Mouse (Mus musculus) embryonic facial prominence, embryonic 12.5 days (tissue): ENCODE data around the gene Apoc2. TPM values are rescaled to one million over a fixed set of nuclear protein-coding genes. Genes with fewer than 3 reads are reported as not detected.
A peak's percentile ranks its signal among the peaks of the same experiment; 100 is the strongest.

Experiments used
- ATAC-seq: fragments of 200-750 bp; cut with Nextera tagmentation; 2 replicates; pipeline ENCODE4 v1.8.0; 2017; ENCODE audit not compliant: insufficient number of reproducible peaks, insufficient read depth, low FRiP score, low TSS enrichment
- H3K27ac ChIP-seq: fragments of 300-500 bp; sonication (generic); 2 replicates; pipeline ENCODE4 v1.5.1; 2016; ENCODE audit warnings: mild to moderate bottlenecking
- H3K27me3 ChIP-seq: fragments of 300-500 bp; sonication (generic); 2 replicates; pipeline ENCODE4 v1.6.1; 2016; ENCODE audit warnings: mild to moderate bottlenecking, moderate library complexity
- H3K36me3 ChIP-seq: fragments of 300-500 bp; sonication (generic); 2 replicates; pipeline ENCODE4 v1.6.1; 2016; ENCODE audit warnings: mild to moderate bottlenecking
- H3K4me1 ChIP-seq: fragments of 300-500 bp; sonication (generic); 2 replicates; pipeline ENCODE4 v1.6.1; 2016
- H3K4me2 ChIP-seq: fragments of 300-500 bp; sonication (generic); replicated peaks from 2 replicates; pipeline ENCODE4 v1.6.1; 2016; ENCODE audit warnings: mild to moderate bottlenecking, moderate library complexity
- H3K4me3 ChIP-seq: fragments of 300-500 bp; sonication (generic); 2 replicates; pipeline ENCODE4 v1.5.1; 2016; ENCODE audit warnings: mild to moderate bottlenecking
- H3K9ac ChIP-seq: fragments of 300-500 bp; sonication (generic); 2 replicates; pipeline ENCODE4 v1.6.1; 2016; ENCODE audit warnings: mild to moderate bottlenecking, moderate library complexity
- H3K9me3 ChIP-seq: fragments of 300-500 bp; sonication (generic); 2 replicates; pipeline ENCODE4 v1.6.1; 2016; ENCODE audit warnings: mild to moderate bottlenecking, moderate library complexity
- WGBS: fragments of 180-500 bp; shearing (Covaris S2); methylation state at CpG from one replicate; pipeline ENCODE4 v1.1.7; 2016; 5-methylcytosine and 5-hydroxymethylcytosine counted together
- polyA plus RNA-seq: library from polyadenylated mRNA; unstranded; fragments of >200 nt; fragmentation: Nextera tagmentation; extraction: Ambion mirVana; gene quantifications from 2 replicates; pipeline ENCODE4 v1.2.1, GENCODE M21; 2016

Gene Apoc2
- polyA plus RNA-seq, 1 experiment from 2014 or later = 0.83 TPM

DNA sequence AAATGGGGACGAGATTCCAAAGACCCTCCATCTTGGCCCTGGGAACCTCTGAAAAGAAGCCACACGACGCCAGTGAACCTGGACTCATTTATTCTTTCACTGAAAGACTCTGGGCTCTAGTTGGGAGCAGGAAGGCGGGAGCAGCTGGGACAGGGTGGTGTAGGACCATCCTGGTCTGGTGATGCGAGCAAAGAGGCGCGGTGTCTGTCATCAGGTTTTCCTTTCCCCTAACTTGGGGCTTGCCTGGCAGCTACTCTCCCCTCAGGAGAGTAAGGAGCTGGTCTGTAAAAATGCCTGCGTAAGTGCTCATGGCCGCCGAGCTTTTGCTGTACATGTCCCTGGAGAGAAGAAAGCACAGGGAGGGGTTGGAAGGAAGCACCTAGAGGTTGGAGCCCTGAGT is 6.2 kb downstream of the Apoc2 start:
- ATAC-seq = no peak
- H3K27me3 ChIP-seq = no peaks in the 10 kb centered on the region
- H3K27ac ChIP-seq = no peak overlapping the region
- no peaks in the 10 kb centered on the region for H3K9me3 ChIP-seq
- H3K4me3 ChIP-seq = no peak overlapping the region
- peaks cover 4% of the 10 kb centered on the region; the same call in 1 of the 2 replicates for H3K4me1 ChIP-seq
- H3K4me2 ChIP-seq = no peak overlapping the region
- no peak overlapping the region for H3K9ac ChIP-seq
- H3K36me3 ChIP-seq = no peaks in the 10 kb centered on the region
- WGBS = 70% methylated on average over 10 of the region's 10 CpGs

DNA sequence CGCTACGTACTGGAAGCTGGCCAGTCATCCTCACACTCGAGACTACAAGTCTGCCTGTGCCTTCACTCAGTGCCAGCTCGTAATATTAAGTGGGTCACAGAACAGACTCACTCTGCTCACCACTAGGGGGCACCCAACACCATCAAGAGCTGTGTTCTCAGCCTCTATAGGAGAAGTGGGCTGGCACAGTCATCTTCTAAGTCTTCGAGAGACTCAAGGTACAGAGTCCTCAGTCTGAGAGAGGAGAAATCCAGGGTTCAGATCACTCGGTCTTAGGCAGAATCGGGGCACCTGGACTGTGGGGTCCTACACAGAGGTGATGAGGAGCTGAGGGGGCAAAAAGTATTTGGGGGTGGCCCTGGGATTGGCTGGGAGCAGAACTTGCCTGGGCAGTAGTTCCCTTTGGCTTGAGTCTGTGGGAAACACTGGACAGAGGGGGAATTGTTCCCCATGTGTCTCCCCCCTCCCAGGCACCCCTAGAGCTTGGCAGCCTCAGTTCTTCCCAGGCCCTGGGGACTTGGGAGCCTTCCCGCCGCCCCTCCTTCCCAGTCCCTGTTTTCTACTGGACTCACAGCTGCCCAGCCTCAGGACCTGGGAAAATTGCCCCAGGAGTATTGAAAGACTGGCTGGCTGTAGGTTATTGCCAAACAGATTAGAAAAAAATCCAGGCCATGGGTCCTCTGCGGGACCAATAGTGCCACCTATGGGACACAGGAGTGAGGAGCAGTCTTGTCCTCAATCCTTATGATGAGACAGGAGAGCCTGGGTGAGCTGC is 8.6 kb downstream of the Apoc2 start:
- peaks cover 9% of the 10 kb centered on the region for H3K4me1 ChIP-seq
- H3K27me3 ChIP-seq = no peaks in the 10 kb centered on the region
- H3K9me3 ChIP-seq = no peaks in the 10 kb centered on the region
- ATAC-seq = peak; percentile 62
- H3K4me2 ChIP-seq = peak overlapping the region; percentile 12; the same call in 1 of the 2 replicates
- H3K9ac ChIP-seq = no peak overlapping the region
- H3K4me3 ChIP-seq = 0 out of 2 replicates have a peak overlapping the region, but pooled peaks have one; percentile 17
- WGBS = 3% methylated on average over 10 of the region's 10 CpGs
- H3K36me3 ChIP-seq = no peaks in the 10 kb centered on the region
- 0 out of 2 replicates have a peak overlapping the region, but pooled peaks have one; percentile 1 for H3K27ac ChIP-seq

DNA sequence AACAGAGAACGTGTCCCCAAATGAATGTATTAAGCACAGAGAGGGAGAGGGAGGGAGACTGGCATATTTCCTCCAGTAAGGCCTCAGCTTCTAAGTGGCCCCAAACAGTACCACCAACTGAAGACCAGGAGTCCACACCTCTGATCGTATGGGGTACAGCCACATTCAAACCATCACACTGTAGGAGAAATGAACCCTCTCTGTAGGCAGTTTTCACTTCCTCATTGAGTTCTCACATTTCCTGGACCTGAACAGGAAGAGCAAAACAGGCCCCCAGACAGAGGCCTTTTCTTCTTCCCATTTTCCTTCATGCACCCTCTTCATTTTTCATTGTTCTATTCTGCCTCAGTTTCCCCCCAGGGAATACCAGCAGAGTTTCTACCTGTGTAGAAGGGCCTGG is 10.3 kb downstream of the Apoc2 start:
- WGBS = 71% methylated on average over 2 of the region's 2 CpGs
- Histone ChIP-seq H3K4me1 (peaks cover 21% of the 10 kb centered on the region), H3K27me3 (no peaks in the 10 kb centered on the region), H3K36me3 (peaks cover 6% of the 10 kb centered on the region; the same call in 1 of the 2 replicates), H3K9ac (no peak overlapping the region), H3K9me3 (no peaks in the 10 kb centered on the region), H3K27ac (no peak overlapping the region), H3K4me3 (no peak overlapping the region), H3K4me2 (no peak overlapping the region)
- no peak for ATAC-seq

DNA sequence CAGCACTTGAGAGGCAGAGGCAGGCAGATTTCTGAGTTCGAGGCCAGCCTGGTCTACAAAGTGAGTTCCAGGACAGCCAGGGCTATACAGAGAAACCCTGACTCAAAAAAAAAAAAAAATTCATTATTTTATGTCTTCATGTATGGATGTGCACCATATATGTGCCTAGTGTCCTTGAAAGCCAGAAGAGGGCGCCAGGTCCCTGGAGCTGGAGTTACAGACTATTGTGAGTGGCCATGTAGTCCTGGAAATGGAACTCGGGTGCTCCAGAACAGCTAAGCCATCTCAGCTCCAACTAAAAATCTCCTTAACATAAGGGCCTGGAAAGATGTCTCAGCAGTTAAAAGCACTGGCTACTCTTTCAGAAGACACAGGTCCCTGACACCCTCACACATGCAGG is 11.0 kb downstream of the Apoc2 start:
- H3K4me2 ChIP-seq = no peak overlapping the region
- no peaks in the 10 kb centered on the region for H3K9me3 ChIP-seq
- ATAC-seq = no peak
- peaks cover 21% of the 10 kb centered on the region for H3K4me1 ChIP-seq
- H3K27ac ChIP-seq = no peak overlapping the region
- peaks cover 10% of the 10 kb centered on the region for H3K36me3 ChIP-seq
- no peak overlapping the region for H3K4me3 ChIP-seq
- 66% methylated on average over 3 of the region's 3 CpGs for WGBS
- no peak overlapping the region for H3K9ac ChIP-seq
- H3K27me3 ChIP-seq = no peaks in the 10 kb centered on the region

DNA sequence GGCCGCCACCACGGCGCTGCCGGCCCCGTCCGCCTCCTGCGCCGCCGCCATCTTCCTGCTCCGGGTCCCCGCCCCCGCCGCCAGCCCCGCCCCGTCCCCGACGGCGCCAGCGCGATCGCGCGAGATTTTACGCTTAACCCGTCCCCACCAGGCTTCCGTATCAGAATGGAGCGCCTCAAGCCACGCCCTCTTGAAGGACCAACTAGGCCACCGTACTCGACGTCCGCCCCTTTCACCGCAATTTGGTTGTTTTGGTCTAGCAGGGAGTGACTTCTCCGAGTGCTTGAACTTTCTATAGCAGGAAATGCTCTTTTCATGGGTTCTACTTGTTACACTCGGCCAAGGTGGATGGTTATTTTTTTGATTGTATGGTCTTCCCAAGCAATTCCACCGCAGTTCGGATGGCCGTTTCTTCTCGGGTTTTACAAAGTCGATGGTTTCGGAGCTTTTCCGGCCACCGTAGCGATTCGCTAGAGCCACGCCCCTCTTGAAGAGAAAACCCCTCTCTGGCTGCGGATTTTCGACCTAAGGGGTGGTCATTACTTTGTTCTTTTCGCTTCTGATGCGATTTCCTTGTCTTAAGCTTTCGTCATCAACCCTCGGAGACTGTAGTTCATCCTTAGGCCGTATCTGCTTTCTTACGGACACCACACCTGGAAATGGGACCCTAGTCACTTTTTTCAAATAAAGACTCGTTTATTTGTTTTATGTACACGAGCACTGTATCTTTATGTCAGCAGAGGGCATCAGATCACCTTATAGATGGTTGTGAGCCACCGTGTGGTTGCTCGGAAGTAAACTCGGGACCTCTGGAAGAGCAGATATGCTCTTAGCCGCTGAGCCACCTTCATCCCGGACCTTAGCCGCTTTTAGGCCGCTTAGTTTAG is 12.5 kb downstream of the Apoc2 start, which contains the start of gene Clptm1:
Gene Clptm1 (minus strand): TSS at position 79 of the 887 bp plus-strand sequence.
- Histone ChIP-seq H3K9ac (peak within 1 kb of the TSS; percentile 98), H3K4me3 (peak within 1 kb of the TSS; percentile 100), H3K4me1 (peaks cover 21% of the 10 kb centered on the region), H3K36me3 (peaks cover 12% of the 10 kb centered on the region), H3K4me2 (peak within 1 kb of the TSS; percentile 88), H3K9me3 (no peaks in the 10 kb centered on the region), H3K27me3 (no peaks in the 10 kb centered on the region), H3K27ac (peak within 1 kb of the TSS; percentile 90)
- under 1% methylated on average over 63 of the region's 63 CpGs for WGBS
- ATAC-seq = peak; percentile 81

DNA sequence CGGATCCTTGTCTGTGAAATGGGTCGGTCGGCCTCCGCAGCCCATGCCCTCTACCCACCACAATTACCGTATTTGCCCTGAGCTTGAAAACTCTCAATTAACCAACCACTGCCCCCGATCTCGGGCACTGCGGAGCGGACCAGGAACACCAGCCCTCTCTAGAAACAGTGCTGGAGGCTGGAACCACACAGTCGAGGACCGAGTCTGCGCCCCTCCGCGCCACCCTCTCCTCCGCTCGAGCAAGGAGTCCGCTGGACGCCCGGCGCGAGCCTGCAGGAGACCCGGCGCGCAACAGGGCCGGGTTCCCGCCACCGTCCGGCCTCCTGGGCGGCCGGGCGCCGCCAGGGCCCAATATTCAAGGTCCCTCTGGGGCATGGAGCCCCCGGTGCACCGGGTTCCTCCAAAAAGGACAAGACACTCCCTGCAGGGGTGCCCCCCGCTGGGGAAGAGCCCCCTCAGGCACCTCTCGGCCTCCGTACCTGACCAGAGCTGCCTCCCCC is 13.2 kb downstream of the Apoc2 start:
- peaks cover 21% of the 10 kb centered on the region for H3K4me1 ChIP-seq
- peaks cover 17% of the 10 kb centered on the region for H3K36me3 ChIP-seq
- H3K4me2 ChIP-seq = peak overlapping the region; percentile 88
- peak; percentile 11; the same call in 1 of the 2 replicates for ATAC-seq
- H3K27ac ChIP-seq = peak overlapping the region; percentile 90
- H3K27me3 ChIP-seq = no peaks in the 10 kb centered on the region
- 1% methylated on average over 36 of the region's 37 CpGs for WGBS
- H3K9ac ChIP-seq = peak overlapping the region; percentile 98
- H3K9me3 ChIP-seq = no peaks in the 10 kb centered on the region
- peak overlapping the region; percentile 100 for H3K4me3 ChIP-seq

DNA sequence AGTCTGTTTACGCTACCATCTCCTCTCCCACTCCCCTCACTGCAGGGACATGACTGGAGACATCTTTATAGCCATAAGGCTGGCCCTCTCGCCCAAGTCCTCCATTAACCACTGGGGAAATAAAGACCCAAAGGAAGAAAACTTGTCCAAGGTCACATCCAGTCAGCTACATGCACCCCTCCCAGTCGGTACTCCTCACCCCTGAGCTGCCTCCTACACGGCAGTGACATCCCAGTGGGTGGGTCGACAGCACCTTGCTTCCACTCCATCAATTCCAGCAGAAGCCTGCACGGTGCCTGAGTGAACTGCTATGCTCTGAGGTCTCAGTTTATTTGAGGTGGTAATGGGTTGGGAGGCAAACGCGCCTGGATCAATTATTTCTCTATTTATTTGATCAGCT is 13.8 kb downstream of the Apoc2 start:
- Histone ChIP-seq H3K9ac (peak overlapping the region; percentile 98), H3K36me3 (peaks cover 18% of the 10 kb centered on the region), H3K4me3 (peak overlapping the region; percentile 100), H3K4me1 (peaks cover 17% of the 10 kb centered on the region), H3K4me2 (peak overlapping the region; percentile 88), H3K9me3 (no peaks in the 10 kb centered on the region), H3K27me3 (no peaks in the 10 kb centered on the region), H3K27ac (no peak overlapping the region)
- ATAC-seq = no peak
- 21% methylated on average over 8 of the region's 8 CpGs for WGBS

DNA sequence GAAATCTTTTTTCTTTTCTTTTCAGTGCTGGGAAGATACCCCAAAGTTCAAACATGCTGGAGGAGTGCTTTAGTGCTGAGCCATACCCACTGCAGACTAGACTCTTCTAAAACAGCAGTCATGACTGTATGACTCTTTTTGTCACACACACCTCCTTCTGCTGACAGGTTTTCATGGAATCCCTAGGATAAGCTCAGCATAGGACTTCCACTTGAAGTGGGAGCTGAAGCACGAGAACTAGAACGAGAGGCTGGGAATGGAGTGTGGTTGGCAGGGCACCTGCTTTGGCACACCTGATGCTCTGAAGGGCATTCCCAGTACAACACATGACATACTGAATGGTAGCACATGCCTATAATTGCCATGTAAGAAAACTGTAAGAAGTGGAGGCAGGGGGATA is 25.1 kb downstream of the Apoc2 start:
- no peak for ATAC-seq
- no peak overlapping the region for H3K27ac ChIP-seq
- peaks cover 71% of the 10 kb centered on the region for H3K36me3 ChIP-seq
- H3K9ac ChIP-seq = no peak overlapping the region
- no peak overlapping the region for H3K4me3 ChIP-seq
- no peak overlapping the region for H3K4me2 ChIP-seq
- 94% methylated on average over 2 of the region's 2 CpGs for WGBS
- no peaks in the 10 kb centered on the region for H3K4me1 ChIP-seq
- H3K27me3 ChIP-seq = no peaks in the 10 kb centered on the region
- no peaks in the 10 kb centered on the region for H3K9me3 ChIP-seq

DNA sequence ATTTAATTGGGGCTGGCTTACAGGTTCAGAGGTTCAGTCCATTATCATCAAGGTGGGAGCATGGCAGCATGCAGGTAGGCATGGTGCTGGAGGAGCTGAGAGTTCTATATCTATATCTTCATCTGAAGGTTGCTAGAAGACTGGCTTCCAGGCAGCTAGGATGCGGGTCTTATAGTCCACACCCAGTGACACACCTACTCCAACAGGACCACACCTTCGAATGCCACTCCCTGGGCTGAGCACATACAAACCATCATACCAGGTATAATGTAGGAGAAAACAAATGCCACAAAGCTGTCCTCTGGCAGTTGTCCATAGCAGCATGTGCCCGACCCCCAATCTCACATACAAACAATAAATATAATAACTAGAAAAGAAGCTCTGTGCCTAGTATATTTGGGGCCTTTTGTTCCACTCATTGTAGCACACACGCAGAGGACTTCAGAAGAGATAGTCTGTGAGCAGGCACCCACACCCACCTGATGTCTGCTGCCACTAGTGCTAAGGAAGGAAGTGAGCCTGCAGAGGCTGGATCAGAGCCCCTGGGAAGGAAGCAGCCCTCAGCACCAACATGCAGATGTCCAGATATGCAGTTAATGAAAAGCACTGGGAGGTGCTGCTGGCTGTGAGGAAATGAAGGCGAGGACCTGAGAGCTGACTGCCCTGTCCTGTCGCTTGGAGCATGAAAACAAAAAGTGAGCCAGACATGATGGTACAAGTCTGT is 26.5 kb downstream of the Apoc2 start:
- no peak for ATAC-seq
- H3K9me3 ChIP-seq = no peaks in the 10 kb centered on the region
- peaks cover 76% of the 10 kb centered on the region for H3K36me3 ChIP-seq
- no peaks in the 10 kb centered on the region for H3K27me3 ChIP-seq
- H3K27ac ChIP-seq = no peak overlapping the region
- no peak overlapping the region for H3K4me3 ChIP-seq
- 89% methylated on average over 6 of the region's 6 CpGs for WGBS
- H3K4me2 ChIP-seq = no peak overlapping the region
- H3K4me1 ChIP-seq = no peaks in the 10 kb centered on the region
- no peak overlapping the region for H3K9ac ChIP-seq

DNA sequence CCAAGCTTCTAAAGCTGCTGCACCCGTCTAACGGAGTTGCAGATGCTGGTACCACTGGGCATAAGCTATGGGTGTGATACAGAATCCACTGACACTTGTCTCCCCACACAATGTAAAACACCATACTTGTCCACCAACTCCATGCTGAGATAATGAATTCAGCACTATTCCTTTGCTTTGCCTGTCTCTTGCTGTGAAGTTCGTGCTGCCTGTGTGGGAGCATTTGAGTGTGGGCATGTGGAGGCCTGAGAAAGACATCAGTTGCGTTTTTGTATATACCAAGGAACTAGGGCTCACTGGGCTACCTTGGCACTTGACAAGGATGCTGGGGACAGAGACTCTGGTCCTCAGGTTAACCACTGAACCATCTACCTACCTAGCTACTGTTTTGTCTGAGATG is 36.5 kb downstream of the Apoc2 start:
- no peak overlapping the region for H3K4me3 ChIP-seq
- H3K4me2 ChIP-seq = no peak overlapping the region
- no peaks in the 10 kb centered on the region for H3K27me3 ChIP-seq
- ATAC-seq = no peak
- WGBS = 93% methylated on average over 4 of the region's 4 CpGs
- no peak overlapping the region for H3K27ac ChIP-seq
- no peak overlapping the region for H3K9ac ChIP-seq
- no peaks in the 10 kb centered on the region for H3K9me3 ChIP-seq
- no peaks in the 10 kb centered on the region for H3K4me1 ChIP-seq
- H3K36me3 ChIP-seq = peaks cover 94% of the 10 kb centered on the region
